Mouse (Mus musculus) cerebellum, adult (tissue): ENCODE results near the gene Zyg11b.

Experiments used
- ATAC-seq: cut with Nextera tagmentation; 2 replicates; pipeline ENCODE4 v1.9.2; 2017; ENCODE audit warnings: mild to moderate bottlenecking, moderate library complexity, mixed read lengths; ENCODE audit not compliant: insufficient number of reproducible peaks, low FRiP score, low TSS enrichment

Zyg11b gene

DNA sequence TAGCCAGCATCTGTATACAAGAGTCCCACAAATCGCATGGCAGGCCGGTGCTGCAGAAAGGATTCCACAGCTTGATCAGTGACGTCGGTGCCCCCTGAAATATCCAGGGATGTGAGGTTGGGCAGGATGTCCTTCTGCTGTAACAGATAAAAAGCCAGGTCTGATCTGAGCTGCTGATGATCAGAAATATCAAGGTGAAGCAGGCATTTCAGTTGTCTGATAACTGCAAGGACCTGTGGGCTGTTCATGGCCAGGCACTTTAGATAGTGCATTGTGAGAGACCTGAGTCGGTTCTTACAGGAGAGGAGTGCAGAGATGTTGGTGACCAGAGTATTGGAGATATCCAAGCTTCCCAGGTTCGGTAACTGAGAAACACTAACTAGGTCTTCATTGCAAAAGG lies 96.3 kb downstream of the Zyg11b start:
- ATAC-seq, result no peak

DNA sequence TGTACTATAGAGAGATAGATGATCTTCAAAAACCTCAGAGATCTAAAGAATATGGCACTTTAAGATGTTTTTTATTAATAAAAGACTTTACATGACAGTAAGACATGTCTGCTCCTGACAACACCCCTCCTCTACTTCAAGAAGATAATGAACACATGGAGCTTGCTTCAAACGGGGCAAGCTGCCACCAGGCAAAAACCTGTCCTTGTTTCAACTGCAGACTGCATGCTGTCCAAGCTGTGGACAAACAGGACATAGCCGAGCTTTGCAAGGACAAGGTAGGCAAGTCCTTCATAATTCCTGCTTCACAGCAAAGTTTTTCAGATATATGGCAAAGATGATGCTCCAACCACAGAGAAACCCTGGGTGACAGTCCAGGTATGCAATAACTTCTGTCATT lies 101.7 kb downstream of the Zyg11b start:
- ATAC-seq, result no peak

DNA sequence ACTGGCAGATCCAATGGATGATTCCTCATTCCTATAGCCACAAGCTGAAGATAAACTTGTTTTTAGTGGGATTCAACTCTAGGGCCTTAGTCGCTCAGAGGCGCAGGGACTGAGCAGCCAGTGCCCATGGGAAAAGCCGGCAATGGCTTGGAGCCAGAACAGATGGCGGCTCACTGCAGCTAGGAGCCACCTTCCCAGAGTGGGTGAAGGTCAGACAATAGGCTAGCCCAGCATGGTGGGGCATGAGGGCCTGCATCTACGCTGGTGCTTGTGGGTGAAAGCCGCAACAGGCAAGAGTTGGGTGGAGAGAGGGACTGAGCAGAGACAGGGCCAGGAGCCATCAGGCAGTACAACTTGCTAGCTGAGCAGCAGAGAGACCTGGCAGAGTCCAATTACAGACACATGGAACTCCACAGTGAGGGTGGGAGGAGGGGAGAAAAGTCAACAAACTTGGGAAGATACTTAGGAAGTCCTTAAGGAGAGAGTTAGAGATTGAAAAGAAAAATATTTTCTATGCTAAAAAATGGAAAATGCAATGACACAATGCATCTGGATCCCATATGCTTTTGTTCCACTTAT lies 104.5 kb downstream of the Zyg11b start:
- no peak; the same call in 1 of the 2 replicates for ATAC-seq

DNA sequence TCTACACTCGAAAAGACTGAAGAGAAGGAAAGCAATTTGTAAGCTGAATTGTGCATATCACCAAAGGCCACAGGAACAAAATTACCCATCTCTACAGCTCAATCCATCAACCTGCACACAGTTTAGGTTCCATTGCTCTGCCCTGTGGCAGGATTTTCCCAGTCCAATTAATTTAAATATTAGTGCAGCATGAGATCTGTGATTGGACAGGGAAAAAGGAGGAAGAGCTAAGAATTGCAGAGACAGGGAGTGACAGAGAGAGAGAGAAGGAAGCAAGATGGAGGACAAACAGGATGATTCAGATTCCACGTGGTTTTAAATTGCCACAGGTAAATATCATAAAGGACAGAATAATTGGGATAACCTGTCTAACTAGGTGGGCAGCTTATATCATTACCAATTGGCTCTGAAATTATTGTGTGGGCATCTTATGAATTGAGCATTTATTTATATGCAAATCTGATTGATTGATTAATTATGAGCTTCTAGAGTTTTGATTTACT lies 108.0 kb downstream of the Zyg11b start:
- no peak for ATAC-seq

DNA sequence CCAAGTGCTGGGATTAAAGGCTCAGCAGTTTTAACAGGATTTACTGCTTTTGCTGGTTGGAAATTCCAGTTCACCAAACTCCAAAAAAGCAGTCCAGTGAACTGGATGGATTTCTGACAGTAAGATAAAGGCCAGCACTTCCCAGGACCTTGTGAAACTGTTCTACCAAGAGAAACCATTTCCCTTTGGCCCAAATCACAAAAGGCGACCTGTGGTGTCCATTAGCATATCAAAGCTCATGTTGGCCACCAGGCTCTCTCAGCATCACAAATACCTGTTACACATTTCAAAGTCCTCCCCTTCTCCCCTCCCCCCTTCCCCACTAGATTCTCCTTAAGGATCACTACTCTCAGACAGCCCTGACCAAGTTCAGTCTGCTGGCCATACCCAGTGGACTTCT lies 118.6 kb downstream of the Zyg11b start:
- no peak for ATAC-seq
